Comparison of ENCODE assay signal across 8 mouse cellular contexts in the genomic region with DNA sequence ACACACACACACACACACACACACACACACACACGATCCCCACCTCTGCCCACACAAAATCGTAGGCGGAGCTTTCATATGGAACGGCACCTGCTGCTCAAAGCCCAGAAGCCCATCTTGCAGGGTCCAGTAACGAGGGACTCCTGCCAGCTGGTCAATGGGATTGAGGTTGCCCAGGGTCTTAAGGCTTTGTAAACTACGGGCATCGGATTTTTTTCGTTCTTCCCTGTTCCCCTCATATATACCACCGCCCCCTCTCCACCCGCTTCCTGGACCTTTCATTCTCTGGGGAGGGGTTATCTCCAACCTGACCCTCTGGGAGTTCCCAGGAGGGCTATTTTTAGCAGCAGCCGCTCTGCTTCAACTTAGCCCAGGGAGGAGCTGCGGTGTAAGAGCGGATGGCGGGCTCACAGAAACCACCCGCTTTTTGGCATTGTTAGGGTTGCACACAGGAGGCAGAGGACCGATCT. TPM values are rescaled to one million over a fixed set of nuclear protein-coding genes. Genes with fewer than 3 reads are reported as not detected.
A peak's percentile ranks its signal among the peaks of the same experiment; 100 is the strongest.
DNase-seq lines count a peak whose midpoint lies in the region; ATAC-seq and TF ChIP-seq lines count a peak whose summit lies in the region.

No protein-coding gene starts in this region.

- CTCF ChIA-PET in Patski (lab: Charles Lee) = interaction anchor here (0.8 to 2.0 kb wide), 10 partner anchors 18 to 350 kb away, joined by 3 to 14 read pairs (median 4); no protein-coding TSS in a partner anchor

- H3K4me2 ChIP-seq in kidney, postnatal 0 days (ENCODE audit: low read length) = peak overlapping the region; percentile 96
- peak overlapping the region; percentile 86 for H3K4me2 ChIP-seq in forebrain, embryonic 13.5 days
- peak overlapping the region; percentile 86 for H3K4me2 ChIP-seq in limb, embryonic 13.5 days (replicated peaks)
- peak overlapping the region; percentile 86 for H3K4me2 ChIP-seq in neural tube, embryonic 12.5 days (replicated peaks)

- no peaks in the 10 kb centered on the region for H3K36me3 ChIP-seq in kidney, postnatal 0 days (ENCODE audit: insufficient read depth, low read length)
- H3K36me3 ChIP-seq in forebrain, embryonic 13.5 days (ENCODE audit: poor library complexity, severe bottlenecking) = no peaks in the 10 kb centered on the region
- no peaks in the 10 kb centered on the region for H3K36me3 ChIP-seq in limb, embryonic 13.5 days
- H3K36me3 ChIP-seq in neural tube, embryonic 12.5 days = no peaks in the 10 kb centered on the region

- no peak for TF ChIP-seq CTCF in kidney, postnatal 0 days (IDR thresholded peaks at IDR 0.05; ENCODE audit: low read depth)
- no peak for TF ChIP-seq CTCF in Patski (IDR thresholded peaks at IDR 0.05)

- H3K4me3 ChIP-seq in kidney, postnatal 0 days (replicated peaks; ENCODE audit: low read depth, low read length) = peak overlapping the region; percentile 72
- H3K4me3 ChIP-seq in forebrain, embryonic 13.5 days = peak overlapping the region; percentile 71
- H3K4me3 ChIP-seq in limb, embryonic 13.5 days = peak overlapping the region; percentile 69
- peak overlapping the region; percentile 71 for H3K4me3 ChIP-seq in neural tube, embryonic 12.5 days

- H3K9ac ChIP-seq in kidney, postnatal 0 days (ENCODE audit: low read depth, low read length) = peak overlapping the region; percentile 78
- H3K9ac ChIP-seq in forebrain, embryonic 13.5 days = peak overlapping the region; percentile 86
- peak overlapping the region; percentile 82 for H3K9ac ChIP-seq in limb, embryonic 13.5 days
- H3K9ac ChIP-seq in neural tube, embryonic 12.5 days = peak overlapping the region; percentile 75

- H3K27me3 ChIP-seq in kidney, postnatal 0 days (ENCODE audit: insufficient read depth, low read length) = no peaks in the 10 kb centered on the region
- H3K27me3 ChIP-seq in Patski = no peaks in the 10 kb centered on the region
- H3K27me3 ChIP-seq in forebrain, embryonic 13.5 days = 0 out of 2 replicates have a peak, but pooled peaks cover 2% of the 10 kb centered on the region
- peaks cover 8% of the 10 kb centered on the region for H3K27me3 ChIP-seq in limb, embryonic 13.5 days
- no peaks in the 10 kb centered on the region; the same call in 1 of the 2 replicates for H3K27me3 ChIP-seq in neural tube, embryonic 12.5 days (replicated peaks)

- under 1% methylated on average over 16 of the region's 16 CpGs for WGBS in kidney, postnatal 0 days
- WGBS in forebrain, embryonic 13.5 days = under 1% methylated on average over 16 of the region's 16 CpGs
- WGBS in limb, embryonic 13.5 days = under 1% methylated on average over 16 of the region's 16 CpGs
- under 1% methylated on average over 16 of the region's 16 CpGs for WGBS in neural tube, embryonic 12.5 days

- no peaks in the 10 kb centered on the region for H3K9me3 ChIP-seq in kidney, postnatal 0 days (replicated peaks; ENCODE audit: low read length)
- H3K9me3 ChIP-seq in forebrain, embryonic 13.5 days (replicated peaks) = no peaks in the 10 kb centered on the region
- H3K9me3 ChIP-seq in limb, embryonic 13.5 days = no peaks in the 10 kb centered on the region
- H3K9me3 ChIP-seq in neural tube, embryonic 12.5 days = no peaks in the 10 kb centered on the region

- peak; percentile 61 for DNase-seq in kidney, postnatal 0 days (ENCODE audit: low spot score)
- no peak for DNase-seq in kidney, postnatal 4 days
- no peak for DNase-seq in Patski (ENCODE audit: low read depth, low spot score)
- no peak for DNase-seq in urinary bladder, adult 2 months (ENCODE audit: low spot score)
- no peak for DNase-seq in ovary, adult 18-20 months (ENCODE audit: low spot score)

- peaks cover 4% of the 10 kb centered on the region; the same call in 1 of the 2 replicates for H3K4me1 ChIP-seq in kidney, postnatal 0 days (replicated peaks; ENCODE audit: insufficient read depth, low read length)
- H3K4me1 ChIP-seq in forebrain, embryonic 13.5 days = peaks cover 13% of the 10 kb centered on the region
- H3K4me1 ChIP-seq in limb, embryonic 13.5 days = peaks cover 21% of the 10 kb centered on the region
- peaks cover 6% of the 10 kb centered on the region for H3K4me1 ChIP-seq in neural tube, embryonic 12.5 days

- POLR2A ChIA-PET in Patski (lab: Charles Lee) = interaction anchor here (0.6 to 1.3 kb wide), 6 partner anchors 13 to 136 kb away, joined by 3 to 4 read pairs (median 3); no protein-coding TSS in a partner anchor

- H3K27ac ChIP-seq in kidney, postnatal 0 days = peak overlapping the region; percentile 73
- peak overlapping the region; percentile 86 for H3K27ac ChIP-seq in forebrain, embryonic 13.5 days
- H3K27ac ChIP-seq in limb, embryonic 13.5 days = peak overlapping the region; percentile 77; the same call in 1 of the 2 replicates
- H3K27ac ChIP-seq in neural tube, embryonic 12.5 days = no peak overlapping the region; the same call in 1 of the 2 replicates

- ATAC-seq in kidney, postnatal 0 days (replicated peaks; ENCODE audit: low FRiP score, low read depth) = peak; percentile 61
- peak; percentile 51 for ATAC-seq in Patski
- ATAC-seq in forebrain, embryonic 13.5 days = peak; percentile 33
- ATAC-seq in limb, embryonic 13.5 days (ENCODE audit: low FRiP score, low read depth) = no peak; the same call in 1 of the 2 replicates
- peak; percentile 43 for ATAC-seq in neural tube, embryonic 12.5 days (ENCODE audit: low FRiP score, low read depth)

- in situ Hi-C loops in Patski (cut with MboI; ENCODE audit: low pct_unique_long_range_greater_than_20kb) = loop anchor here (5.0 kb wide), 1 partner anchor 134 kb away; no protein-coding TSS in a partner anchor

RNA-seq across cellular contexts. Expression of a gene that starts 0.5 kb away (rescaled TPM):
- 14.7 and 14.8 TPM in 2 replicates for polyA plus RNA-seq in kidney, postnatal 0 days (2015; fragmentation: Nextera tagmentation; extraction: Ambion mirVana)
- polyA plus RNA-seq in Patski (2021) = 7.5 TPM
- 9.4 and 9.5 TPM in 2 replicates for polyA plus RNA-seq in forebrain, embryonic 13.5 days (2015; fragmentation: Nextera tagmentation; extraction: Ambion mirVana)
- 15.6 and 18.4 TPM in 2 replicates for polyA plus RNA-seq in limb, embryonic 13.5 days (2015; fragmentation: Nextera tagmentation; extraction: Ambion mirVana)
- polyA plus RNA-seq in neural tube, embryonic 12.5 days (2016; fragmentation: Nextera tagmentation; extraction: Ambion mirVana) = 8.6 and 10.9 TPM in 2 replicates
- 7.1 and 7.9 TPM in 2 replicates for polyA plus RNA-seq in urinary bladder, adult 2 months (2012; rRNA removed)
